Mouse (Mus musculus): ENCODE measurements around the gene Gm20388.

DNA sequence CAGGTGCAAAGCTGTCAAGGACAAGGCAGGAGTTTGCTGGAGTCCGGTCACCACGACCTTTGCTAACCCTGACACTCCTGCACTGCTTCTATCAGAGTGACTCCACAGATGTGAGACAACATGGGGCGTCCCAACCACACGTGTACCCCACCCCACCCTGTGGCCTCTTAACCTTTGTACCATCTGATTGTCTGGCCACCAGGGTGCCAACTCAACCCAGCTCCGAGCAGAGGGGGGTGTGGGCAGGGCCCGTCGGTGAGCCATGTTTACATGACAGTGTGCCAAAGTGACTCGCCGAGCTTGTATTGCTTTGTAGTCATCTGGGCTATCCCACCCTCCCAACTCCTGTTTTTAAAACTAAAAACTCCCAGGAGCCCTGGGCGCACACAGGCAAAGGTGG, 4434.5 kb downstream of the Gm20388 start:
- TF ChIP-seq POLR2A (IDR thresholded peaks at IDR 0.05; ENCODE audit: borderline replicate concordance, extremely low read depth, insufficient read depth, insufficient read length, poor library complexity, severe bottlenecking) (no peak), CTCF (IDR thresholded peaks at IDR 0.05; ENCODE audit: borderline replicate concordance, extremely low read depth, insufficient read depth, insufficient read length) (no peak)

Measured in brain, embryonic 14.5 days (tissue).